Mouse (Mus musculus): ENCODE results near the gene Olfr772. TPM values are rescaled to one million over a fixed set of nuclear protein-coding genes. Genes with fewer than 3 reads are reported as not detected.
"Not testable (repeated sequence)": the region's sequence is repeated elsewhere in the genome, so short reads cannot be mapped to it uniquely, and the experiment has no call there.

The Olfr772 gene
- not detected in 2 replicates for polyA plus RNA-seq (2014; fragmentation: Nextera tagmentation; extraction: Ambion mirVana)

- not testable (repeated sequence) for H3K9me3 ChIP-seq (replicated peaks; ENCODE audit: control insufficient read depth, low read length); ATAC-seq (replicated peaks; ENCODE audit: insufficient number of reproducible peaks, low FRiP score, low TSS enrichment); H3K9ac ChIP-seq (ENCODE audit: low read depth, low read length); H3K4me3 ChIP-seq (ENCODE audit: low read depth, low read length); H3K27me3 ChIP-seq (ENCODE audit: control insufficient read depth, insufficient read depth, low read length); H3K36me3 ChIP-seq (ENCODE audit: control insufficient read depth, insufficient read depth, low read length); H3K27ac ChIP-seq (ENCODE audit: low read depth, low read length); H3K4me2 ChIP-seq; H3K4me1 ChIP-seq (ENCODE audit: control insufficient read depth, insufficient read depth, low read length)
- 59% methylated on average over 3 of the region's 4 CpGs for WGBS (ENCODE audit: insufficient replicate concordance)
Observed at GRCm38 (mm10) chr10:129177821-129178220, at the start of gene Olfr772. TSS of gene Olfr772 (minus strand) at chr10:129177921.

- H3K4me3 ChIP-seq (ENCODE audit: low read depth, low read length) = not testable (repeated sequence)
Observed at GRCm38 (mm10) chr10:129187319-129187718, 9.6 kb upstream of the Olfr772 start, which contains the start of gene Olfr773. TSS of gene Olfr773 (minus strand) at chr10:129187419.

GRCm38 (mm10) chr10:129164651-129165050 is 13.1 kb downstream of the Olfr772 start, which contains the start of gene Olfr771:
TSS of gene Olfr771 (minus strand) at chr10:129164751.
- H3K27ac ChIP-seq (ENCODE audit: low read depth, low read length) = no peak within 1 kb of the TSS
- H3K9me3 ChIP-seq (replicated peaks; ENCODE audit: control insufficient read depth, low read length) = no peaks in the 10 kb centered on the region
- no peaks in the 10 kb centered on the region for H3K27me3 ChIP-seq (ENCODE audit: control insufficient read depth, insufficient read depth, low read length)
- no peak for ATAC-seq (replicated peaks; ENCODE audit: insufficient number of reproducible peaks, low FRiP score, low TSS enrichment)
- no peak within 1 kb of the TSS for H3K4me2 ChIP-seq
- H3K4me3 ChIP-seq (ENCODE audit: low read depth, low read length) = no peak within 1 kb of the TSS
- 84% methylated on average over 1 of the region's 1 CpGs for WGBS (ENCODE audit: insufficient replicate concordance)
- H3K36me3 ChIP-seq (ENCODE audit: control insufficient read depth, insufficient read depth, low read length) = no peaks in the 10 kb centered on the region
- no peak within 1 kb of the TSS for H3K9ac ChIP-seq (ENCODE audit: low read depth, low read length)
- no peaks in the 10 kb centered on the region for H3K4me1 ChIP-seq (ENCODE audit: control insufficient read depth, insufficient read depth, low read length)

More at GRCm38 (mm10) chr10:129187319-129187718, 9.6 kb upstream of the Olfr772 start, which contains the start of gene Olfr773:
- not testable (repeated sequence) for ATAC-seq (replicated peaks; ENCODE audit: insufficient number of reproducible peaks, low FRiP score, low TSS enrichment); H3K36me3 ChIP-seq (ENCODE audit: control insufficient read depth, insufficient read depth, low read length); H3K4me2 ChIP-seq; H3K27me3 ChIP-seq (ENCODE audit: control insufficient read depth, insufficient read depth, low read length); H3K9me3 ChIP-seq (replicated peaks; ENCODE audit: control insufficient read depth, low read length); H3K9ac ChIP-seq (ENCODE audit: low read depth, low read length); H3K4me1 ChIP-seq (ENCODE audit: control insufficient read depth, insufficient read depth, low read length); H3K27ac ChIP-seq (ENCODE audit: low read depth, low read length)

- H3K9me3 ChIP-seq (replicated peaks; ENCODE audit: control insufficient read depth, low read length) = no peaks in the 10 kb centered on the region
- H3K27ac ChIP-seq (ENCODE audit: low read depth, low read length) = no peak within 1 kb of the TSS
- no peaks in the 10 kb centered on the region for H3K36me3 ChIP-seq (ENCODE audit: control insufficient read depth, insufficient read depth, low read length)
- no peaks in the 10 kb centered on the region for H3K4me1 ChIP-seq (ENCODE audit: control insufficient read depth, insufficient read depth, low read length)
- no peak for ATAC-seq (replicated peaks; ENCODE audit: insufficient number of reproducible peaks, low FRiP score, low TSS enrichment)
- H3K4me3 ChIP-seq (ENCODE audit: low read depth, low read length) = no peak within 1 kb of the TSS
- H3K9ac ChIP-seq (ENCODE audit: low read depth, low read length) = no peak within 1 kb of the TSS
- 90% methylated on average over 2 of the region's 2 CpGs for WGBS (ENCODE audit: insufficient replicate concordance)
- no peak within 1 kb of the TSS for H3K4me2 ChIP-seq
- H3K27me3 ChIP-seq (ENCODE audit: control insufficient read depth, insufficient read depth, low read length) = no peaks in the 10 kb centered on the region
Observed at GRCm38 (mm10) chr10:129138898-129139297, 38.8 kb downstream of the Olfr772 start, which contains the start of gene Olfr770. TSS of gene Olfr770 (minus strand) at chr10:129138998.

Other genes with a start within 250 kb of the Olfr772 start
- 0.43 and 0.79 TPM in 2 replicates for gene Itga7, start 244.1 kb downstream of the Olfr772 start, polyA plus RNA-seq (2014; fragmentation: Nextera tagmentation; extraction: Ambion mirVana)
- gene Mettl7b, start 216.9 kb downstream of the Olfr772 start, polyA plus RNA-seq (2014; fragmentation: Nextera tagmentation; extraction: Ambion mirVana) = not detected in 2 replicates
- gene Olfr9, start 188.5 kb downstream of the Olfr772 start, polyA plus RNA-seq (2014; fragmentation: Nextera tagmentation; extraction: Ambion mirVana) = not detected in 2 replicates
- gene Olfr763, start 167.1 kb downstream of the Olfr772 start, polyA plus RNA-seq (2014; fragmentation: Nextera tagmentation; extraction: Ambion mirVana) = not detected in 2 replicates
- not detected in 2 replicates for gene Olfr764-ps1, start 138.0 kb downstream of the Olfr772 start, polyA plus RNA-seq (2014; fragmentation: Nextera tagmentation; extraction: Ambion mirVana)
- gene Olfr765, start 127.9 kb downstream of the Olfr772 start, polyA plus RNA-seq (2014; fragmentation: Nextera tagmentation; extraction: Ambion mirVana) = not detected in 2 replicates
- not detected in 2 replicates for gene Olfr766-ps1, start 108.9 kb downstream of the Olfr772 start, polyA plus RNA-seq (2014; fragmentation: Nextera tagmentation; extraction: Ambion mirVana)
- not detected in 2 replicates for gene Olfr767, start 95.0 kb downstream of the Olfr772 start, polyA plus RNA-seq (2014; fragmentation: Nextera tagmentation; extraction: Ambion mirVana)
- not detected in 2 replicates for gene Olfr768, start 78.5 kb downstream of the Olfr772 start, polyA plus RNA-seq (2014; fragmentation: Nextera tagmentation; extraction: Ambion mirVana)
- gene Olfr769, start 60.1 kb downstream of the Olfr772 start, polyA plus RNA-seq (2014; fragmentation: Nextera tagmentation; extraction: Ambion mirVana) = not detected in 2 replicates
- not detected in 2 replicates for gene Olfr770, start 38.9 kb downstream of the Olfr772 start, polyA plus RNA-seq (2014; fragmentation: Nextera tagmentation; extraction: Ambion mirVana)
- not detected in 2 replicates for gene Olfr771, start 13.2 kb downstream of the Olfr772 start, polyA plus RNA-seq (2014; fragmentation: Nextera tagmentation; extraction: Ambion mirVana)
- gene Olfr773, start 9.5 kb upstream of the Olfr772 start, polyA plus RNA-seq (2014; fragmentation: Nextera tagmentation; extraction: Ambion mirVana) = not detected in 2 replicates
- gene Olfr774, start 58.3 kb upstream of the Olfr772 start, polyA plus RNA-seq (2014; fragmentation: Nextera tagmentation; extraction: Ambion mirVana) = not detected in 2 replicates
- gene Olfr775, start 70.5 kb upstream of the Olfr772 start, polyA plus RNA-seq (2014; fragmentation: Nextera tagmentation; extraction: Ambion mirVana) = not detected in 2 replicates
- not detected in 2 replicates for gene Olfr776, start 81.2 kb upstream of the Olfr772 start, polyA plus RNA-seq (2014; fragmentation: Nextera tagmentation; extraction: Ambion mirVana)
- not detected in 2 replicates for gene Olfr777, start 93.6 kb upstream of the Olfr772 start, polyA plus RNA-seq (2014; fragmentation: Nextera tagmentation; extraction: Ambion mirVana)
- gene Olfr780, start 140.2 kb upstream of the Olfr772 start, polyA plus RNA-seq (2014; fragmentation: Nextera tagmentation; extraction: Ambion mirVana) = not detected in 2 replicates
- gene Olfr781, start 150.9 kb upstream of the Olfr772 start, polyA plus RNA-seq (2014; fragmentation: Nextera tagmentation; extraction: Ambion mirVana) = not detected in 2 replicates
- not detected in 2 replicates for gene Olfr782, start 170.9 kb upstream of the Olfr772 start, polyA plus RNA-seq (2014; fragmentation: Nextera tagmentation; extraction: Ambion mirVana)
- gene Olfr784, start 206.2 kb upstream of the Olfr772 start, polyA plus RNA-seq (2014; fragmentation: Nextera tagmentation; extraction: Ambion mirVana) = not detected in 2 replicates
- gene Olfr785, start 227.5 kb upstream of the Olfr772 start, polyA plus RNA-seq (2014; fragmentation: Nextera tagmentation; extraction: Ambion mirVana) = not detected in 2 replicates
- not detected in 2 replicates for gene Olfr786, start 249.4 kb upstream of the Olfr772 start, polyA plus RNA-seq (2014; fragmentation: Nextera tagmentation; extraction: Ambion mirVana)